Mouse (Mus musculus) layer of hippocampus, adult 9-11 months (tissue): ENCODE measurements around the gene Magi2.
"Not testable (repeated sequence)": the region's sequence is repeated elsewhere in the genome, so short reads cannot be mapped to it uniquely, and the experiment has no call there.

Experiments
- DNase-seq: peaks from one replicate; pipeline ENCODE4 v3.0.0; 2022

The Magi2 gene

DNA sequence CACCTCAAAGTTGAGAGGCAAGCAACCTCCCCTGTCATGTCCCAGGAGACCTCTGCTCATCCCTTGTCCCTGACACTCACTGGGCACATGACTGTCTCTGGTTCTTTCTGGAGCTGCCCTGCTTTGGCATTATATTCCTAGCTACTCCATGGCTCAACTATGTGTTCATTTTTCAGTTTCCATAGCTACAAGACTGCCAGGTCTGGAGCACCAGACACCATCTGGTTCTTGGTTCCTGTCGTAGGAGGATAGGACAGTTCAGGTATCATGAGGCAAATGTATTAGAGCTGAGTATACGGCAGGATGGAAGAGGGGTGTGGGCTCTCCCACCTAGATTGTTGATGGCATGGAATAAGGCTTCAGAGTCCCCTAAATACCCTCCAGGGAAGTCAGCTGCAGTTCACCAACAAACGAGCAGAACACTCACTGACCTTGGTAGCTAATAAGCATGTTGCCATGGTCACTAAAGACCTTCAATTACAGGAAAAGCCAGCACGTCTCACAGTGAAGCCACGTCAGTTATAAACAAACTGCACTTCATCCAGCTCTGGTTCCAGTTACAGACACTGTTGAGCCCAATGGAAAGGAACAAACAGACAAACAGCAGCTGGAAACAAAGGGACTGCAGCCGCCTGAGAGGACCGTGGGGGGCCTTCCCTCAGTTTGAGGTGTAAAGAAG lies 1449.5 kb downstream of the Magi2 start:
- peak; percentile 26 for DNase-seq

DNA sequence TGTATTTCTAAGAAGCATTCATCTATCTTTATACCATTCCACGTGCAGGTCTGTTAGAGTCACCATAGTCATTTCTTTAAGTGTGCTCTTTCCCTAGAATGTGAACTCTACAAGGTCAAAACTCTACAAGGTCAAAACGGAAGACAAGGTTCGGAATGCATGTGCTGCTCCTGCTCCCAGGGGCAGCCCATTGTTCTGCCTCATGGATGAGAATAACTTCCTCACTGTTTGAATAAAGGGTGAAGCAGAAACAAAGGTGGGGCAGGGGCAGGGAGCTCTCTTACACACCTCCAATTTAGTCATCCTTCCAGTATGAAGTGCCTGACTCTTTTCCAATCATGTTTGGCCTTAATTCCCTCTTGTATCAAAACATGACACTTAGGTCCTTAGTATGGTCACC lies 1450.4 kb downstream of the Magi2 start:
- no peak for DNase-seq

DNA sequence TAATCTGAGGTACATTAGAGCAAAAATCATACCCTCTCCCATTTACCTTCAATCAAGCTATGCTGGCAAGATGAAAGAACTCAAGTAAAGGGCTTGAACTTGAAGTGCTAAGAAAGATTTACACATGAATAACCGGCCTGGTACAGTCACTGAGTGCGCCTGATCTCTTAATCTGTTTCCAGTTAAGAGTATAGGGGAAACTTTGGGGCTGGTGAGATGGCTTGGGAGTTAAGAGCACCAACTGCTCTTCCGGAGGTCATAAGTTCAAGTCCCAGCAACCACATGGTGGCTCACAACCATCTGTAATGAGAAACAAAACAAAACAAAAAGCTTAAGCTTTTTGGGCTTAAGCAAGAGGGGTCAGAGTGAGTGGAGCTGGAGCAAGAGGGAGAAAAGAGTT lies 1451.7 kb downstream of the Magi2 start:
- no peak for DNase-seq

GRCm38 (mm10) chr5:20679920-20680319 lies 1453.1 kb downstream of the Magi2 start:
- no peak for DNase-seq

DNA sequence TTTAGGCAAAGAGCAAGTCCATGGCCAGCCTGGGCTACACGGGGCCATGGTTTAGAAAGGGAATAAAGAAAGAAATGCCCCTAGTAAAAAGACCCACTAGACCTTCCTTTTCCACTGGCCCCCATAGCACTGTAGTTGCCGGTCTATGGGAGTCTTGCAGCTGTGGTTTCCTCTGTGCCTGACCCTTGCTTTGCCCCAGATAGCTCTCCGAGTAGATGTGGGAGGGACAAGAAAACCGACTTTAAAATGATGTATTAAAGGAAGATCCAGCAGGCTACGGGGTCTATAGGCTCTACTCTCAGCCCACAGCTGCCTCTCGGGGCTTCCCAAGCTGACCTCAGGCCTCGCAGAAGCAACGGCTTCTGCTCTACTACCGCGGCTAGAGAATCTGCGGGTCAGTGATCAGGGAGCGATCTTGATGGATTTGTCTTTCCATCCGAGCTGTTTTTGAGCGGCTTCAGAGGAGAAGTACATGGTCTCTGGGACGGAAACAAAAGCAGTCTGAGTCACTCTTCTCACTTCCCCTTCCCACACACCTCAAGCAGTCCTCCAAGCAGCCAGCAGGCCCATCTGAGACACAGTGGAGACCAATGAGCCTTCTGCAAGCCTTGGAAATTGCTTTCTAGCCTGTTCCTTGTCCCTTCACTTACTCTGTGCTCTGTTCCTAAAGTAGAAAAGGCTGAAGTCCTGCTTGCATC lies 1454.1 kb downstream of the Magi2 start:
- peak; percentile 53 for DNase-seq

DNA sequence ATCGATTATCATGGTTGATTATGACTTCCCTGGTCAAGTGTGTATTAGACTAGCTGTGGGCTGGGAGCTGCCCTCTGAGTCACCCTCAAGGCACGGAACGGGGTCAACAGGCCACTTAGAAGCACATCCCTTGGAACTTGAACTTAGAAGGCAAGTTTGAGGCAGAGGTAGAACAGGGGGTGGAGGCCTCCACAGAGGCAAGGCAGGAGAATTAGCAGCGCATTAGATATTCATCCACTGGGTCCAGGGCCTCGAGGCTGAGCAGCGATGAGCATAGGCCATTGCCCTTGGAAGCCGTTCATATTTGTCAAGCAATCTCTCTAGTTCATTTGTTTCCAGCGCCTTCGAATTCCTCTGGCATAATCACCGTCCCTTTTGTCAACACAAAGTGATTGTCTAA lies 1454.8 kb downstream of the Magi2 start:
- no peak for DNase-seq

DNA sequence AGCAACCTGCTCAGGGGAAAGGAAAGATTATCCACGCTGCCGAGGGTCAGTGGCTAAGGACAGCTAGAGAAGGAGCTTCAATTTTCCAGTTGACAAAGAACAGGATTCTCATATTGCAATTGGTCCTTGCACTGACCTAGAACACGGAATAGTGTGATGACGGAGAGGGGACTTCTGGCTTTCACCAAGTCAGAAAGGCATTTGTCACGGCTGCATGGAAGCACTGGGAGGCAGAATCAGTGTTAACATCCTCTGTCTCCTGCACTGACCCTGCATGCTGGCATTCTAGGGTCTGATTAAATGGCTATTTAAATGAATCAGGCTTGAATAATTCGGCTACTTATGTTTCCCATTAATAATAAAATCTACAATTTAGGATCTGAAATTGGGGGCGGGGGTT lies 1455.4 kb downstream of the Magi2 start:
- no peak for DNase-seq

GRCm38 (mm10) chr5:20684112-20684511 lies 1457.3 kb downstream of the Magi2 start:
- DNase-seq, result no peak

- DNase-seq, result no peak
Measured at GRCm38 (mm10) chr5:20692230-20692629, 1465.4 kb downstream of the Magi2 start.

GRCm38 (mm10) chr5:20699116-20699515 lies 1472.3 kb downstream of the Magi2 start:
- DNase-seq, result no peak

DNA sequence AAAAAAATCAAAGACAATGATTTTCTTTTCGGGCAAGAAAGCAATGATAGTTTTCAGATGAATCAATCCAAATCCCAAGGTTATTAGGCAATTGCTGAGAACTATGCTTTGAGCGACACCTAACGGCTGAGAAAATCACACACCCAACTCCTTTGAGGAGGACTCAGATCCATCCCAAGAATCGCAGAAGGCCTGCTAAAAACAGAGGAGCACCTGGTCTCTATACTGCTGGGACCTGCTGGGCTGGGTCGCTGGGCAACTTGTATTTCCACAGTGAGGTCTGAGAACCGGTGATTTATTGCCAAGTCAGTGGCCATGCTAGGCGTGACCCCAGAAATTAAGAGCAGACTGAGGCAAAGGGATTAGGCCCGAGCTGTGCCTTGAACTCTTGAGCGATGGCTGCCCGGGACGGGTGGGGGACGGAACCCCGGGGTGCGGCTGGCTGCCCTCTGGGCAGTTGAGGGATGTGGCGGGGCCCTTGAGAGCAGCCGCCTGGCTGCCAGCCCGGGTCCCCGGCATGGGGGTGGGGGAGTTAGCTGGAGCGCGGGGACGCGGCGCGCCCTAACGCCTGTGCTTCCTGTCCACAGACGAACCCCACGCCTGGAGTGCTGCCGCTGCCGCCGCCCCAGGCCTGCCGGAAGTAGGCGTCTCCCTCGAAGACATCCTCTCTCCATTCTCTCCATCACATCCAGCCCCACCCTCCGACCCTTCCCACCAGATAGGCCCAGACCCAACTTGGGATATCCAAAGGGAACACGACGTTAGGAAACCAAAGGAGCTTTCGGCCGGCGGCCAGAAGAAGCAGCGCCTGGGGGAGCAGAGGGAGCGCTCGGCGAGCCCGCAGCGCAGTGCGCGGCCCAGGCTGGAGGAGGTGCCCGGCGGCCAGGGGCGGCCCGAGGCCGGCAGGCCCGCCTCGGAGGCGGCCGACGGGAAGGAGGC lies 1474.9 kb downstream of the Magi2 start:
- peak; percentile 90 for DNase-seq

GRCm38 (mm10) chr5:20702480-20703303 lies 1475.9 kb downstream of the Magi2 start:
- peak; percentile 55 for DNase-seq

GRCm38 (mm10) chr5:20703304-20703700 lies 1476.5 kb downstream of the Magi2 start:
- no peak for DNase-seq

DNA sequence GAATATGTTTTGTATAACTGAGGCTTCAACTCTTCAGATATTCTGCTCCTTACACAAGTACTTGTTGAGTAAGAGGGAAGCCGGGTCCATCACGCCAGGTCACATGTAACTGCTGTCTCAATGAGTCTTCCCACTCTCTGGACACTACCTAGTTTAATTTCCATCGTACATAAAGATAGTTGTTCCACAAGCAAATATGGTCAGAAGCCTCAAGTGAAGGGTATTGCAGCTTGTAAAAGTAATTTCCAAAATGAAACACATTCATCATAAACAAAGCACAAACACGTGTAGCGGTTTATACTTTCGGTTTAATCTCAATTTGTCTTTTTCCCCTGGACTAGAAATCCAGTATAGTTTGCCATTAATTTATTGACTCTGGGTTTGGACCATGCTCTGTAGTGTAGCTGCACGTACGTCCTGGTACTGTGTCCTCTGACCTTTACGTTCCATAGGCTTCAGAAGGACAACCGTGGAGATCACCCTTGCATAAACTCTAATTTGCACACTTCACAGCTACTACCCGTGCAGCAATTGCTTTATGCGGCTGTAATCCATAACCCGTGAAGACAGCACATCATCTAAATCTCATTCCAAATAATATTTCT lies 1477.2 kb downstream of the Magi2 start:
- no peak for DNase-seq

- no peak for DNase-seq
Measured at GRCm38 (mm10) chr5:20704886-20705285, 1478.0 kb downstream of the Magi2 start.

DNA sequence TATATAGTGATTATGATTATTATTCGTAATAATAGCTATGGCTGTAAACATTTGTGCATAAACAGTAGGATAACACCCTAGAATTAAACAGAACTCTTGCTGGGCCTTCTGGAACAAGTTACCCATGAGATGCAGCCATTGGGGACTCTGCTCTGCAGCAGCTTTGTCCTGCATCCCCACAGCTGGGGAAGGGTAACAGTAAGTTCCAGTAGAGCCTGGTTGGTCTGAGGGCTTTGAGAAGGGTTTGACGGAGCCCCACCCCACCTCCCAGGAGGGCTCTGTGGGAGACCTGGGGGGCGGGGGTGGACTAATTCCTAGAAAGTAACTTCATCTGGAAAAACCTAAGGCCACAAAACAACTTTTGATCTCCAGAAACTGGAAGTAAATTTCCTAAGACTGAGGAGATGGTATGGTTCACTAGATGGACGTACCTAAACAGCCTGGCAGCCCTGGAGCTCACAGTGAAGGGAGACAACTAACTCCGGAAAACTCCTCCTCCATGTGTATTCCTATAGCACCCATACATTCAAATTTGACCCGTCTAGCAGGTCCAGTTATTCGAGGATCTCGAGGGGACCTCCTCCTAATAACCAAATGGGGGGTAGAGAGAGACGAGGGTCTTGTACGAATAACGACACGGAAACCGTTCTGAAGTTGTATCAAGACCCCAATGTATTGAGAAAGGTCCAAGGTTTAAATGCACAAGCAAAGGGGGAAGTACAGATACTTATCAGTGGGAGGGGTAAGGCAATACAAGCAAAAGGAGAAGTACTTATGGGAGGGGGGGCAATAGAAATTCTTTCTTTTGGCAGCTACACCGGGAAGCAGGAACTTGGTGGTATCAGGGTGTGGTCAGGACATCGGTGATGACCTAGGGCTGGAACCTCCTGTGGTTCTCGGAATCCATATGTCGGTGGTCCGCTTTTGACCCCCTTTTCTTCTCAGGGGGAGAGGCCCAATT lies 1479.8 kb downstream of the Magi2 start:
- DNase-seq, result not testable (repeated sequence)

GRCm38 (mm10) chr5:20710845-20711244 lies 1484.0 kb downstream of the Magi2 start:
- DNase-seq, result not testable (repeated sequence)

- not testable (repeated sequence) for DNase-seq
Measured at GRCm38 (mm10) chr5:20714619-20715018, 1487.8 kb downstream of the Magi2 start.

DNA sequence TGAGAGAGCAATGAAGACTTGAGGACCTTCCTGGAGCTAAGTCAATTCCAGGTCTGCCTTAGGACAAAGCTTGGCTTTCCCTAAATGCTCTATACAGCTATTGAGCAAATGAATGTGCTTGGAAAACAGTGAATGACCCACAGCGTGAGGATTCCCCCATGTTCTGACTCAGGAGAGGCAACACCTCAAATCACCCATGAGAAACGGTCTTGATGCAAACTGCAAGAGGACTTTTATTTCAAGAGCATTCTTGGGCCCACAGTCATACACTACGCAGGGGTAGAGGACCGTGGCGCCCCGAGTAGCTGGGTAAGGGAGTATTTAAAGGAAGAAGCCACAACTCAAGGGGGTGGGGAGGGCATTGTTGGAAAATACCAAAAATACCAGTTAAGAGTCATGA lies 1489.1 kb downstream of the Magi2 start:
- not testable (repeated sequence) for DNase-seq

GRCm38 (mm10) chr5:20720201-20720900 lies 1493.5 kb downstream of the Magi2 start:
- DNase-seq, result no peak
